Mouse (Mus musculus) T-helper 2 cell (primary cell): ENCODE measurements at regions not wholly inside any gene's neighbourhood (a gene's known extent, or its start where the extent isn't known, plus 50 kb on each side); places are given as distances from the start of the nearest gene placed in this dataset.

Experiments used
- in situ Hi-C: fragments of 300-600 bp; cut with MboI, MseI; formaldehyde crosslinking; loops from one replicate; pipeline ENCODE4 v1.15.1; 2025; ENCODE audit warnings: high pct_unique_total_duplicates

GRCm38 (mm10) chr14:92764354-92764753 lies 1126.1 kb downstream of the Pcdh9 start:
- in situ Hi-C loops: no loop called here

- in situ Hi-C loops: loop anchor here (10.0 kb wide), 1 partner anchor 1400 kb away; no protein-coding TSS in a partner anchor
Measured at GRCm38 (mm10) chr14:92754676-92755075, 1135.8 kb downstream of the Pcdh9 start.

- in situ Hi-C loops: no loop called here
Measured at GRCm38 (mm10) chr14:92717666-92718065, 1172.8 kb downstream of the Pcdh9 start.

- in situ Hi-C loops: no loop called here
Measured at GRCm38 (mm10) chr14:92688151-92688550, 1202.3 kb downstream of the Pcdh9 start.

- in situ Hi-C loops: no loop called here
Measured at GRCm38 (mm10) chr14:92687106-92687505, 1203.4 kb downstream of the Pcdh9 start.

- in situ Hi-C loops: no loop called here
Measured at GRCm38 (mm10) chr14:92678845-92679499, 1211.5 kb downstream of the Pcdh9 start.

- in situ Hi-C loops: no loop called here
Measured at GRCm38 (mm10) chr14:92674146-92674545, 1216.3 kb downstream of the Pcdh9 start.
